Mouse (Mus musculus) R1 (cell line): Measurements from ENCODE around the gene Chrna1.

Experiments used
- DNase-seq: peaks from one replicate; pipeline ENCODE4 v3.0.0-alpha.2; 2018; ENCODE audit warnings: low read depth, low spot score

Chrna1 gene

DNA sequence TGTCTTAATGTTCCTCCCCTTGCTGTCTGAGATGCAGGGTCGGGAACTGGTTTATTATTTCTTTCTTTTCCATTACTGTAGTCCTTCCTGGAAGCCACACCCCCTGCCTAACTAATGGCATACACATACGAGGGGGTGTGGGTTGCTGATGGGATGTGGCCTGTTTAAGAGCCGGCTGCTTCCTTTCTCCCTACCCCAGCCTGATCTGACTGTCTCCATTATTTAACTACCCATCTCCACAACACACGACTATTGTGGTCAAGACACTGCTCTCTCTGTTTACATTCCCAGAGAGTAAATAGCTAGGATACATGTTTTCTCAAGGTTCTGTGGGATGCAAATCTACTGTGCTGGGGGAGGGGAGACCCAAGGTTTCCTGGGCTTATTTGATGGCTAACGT is 58.4 kb downstream of the Chrna1 start:
- no peak for DNase-seq

DNA sequence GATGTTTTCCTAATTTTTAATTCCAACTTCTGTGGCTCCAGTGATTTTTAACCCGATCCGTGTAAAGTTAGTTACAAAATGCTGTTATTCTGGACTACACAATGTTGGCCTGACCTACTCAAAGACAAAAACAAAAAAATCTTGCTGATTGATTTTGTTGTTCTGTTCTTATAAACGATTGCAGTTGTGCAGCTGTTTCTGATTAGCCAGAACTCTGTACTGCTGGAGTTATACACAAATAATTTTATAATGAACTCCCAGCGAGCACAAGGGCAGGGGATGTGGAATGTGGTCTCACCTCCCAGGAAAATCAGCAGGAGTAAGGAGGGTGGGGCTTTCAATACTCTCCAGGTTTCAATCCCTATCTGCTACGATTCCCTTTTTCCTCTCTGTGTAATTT is 61.2 kb downstream of the Chrna1 start:
- peak; percentile 35 for DNase-seq

DNA sequence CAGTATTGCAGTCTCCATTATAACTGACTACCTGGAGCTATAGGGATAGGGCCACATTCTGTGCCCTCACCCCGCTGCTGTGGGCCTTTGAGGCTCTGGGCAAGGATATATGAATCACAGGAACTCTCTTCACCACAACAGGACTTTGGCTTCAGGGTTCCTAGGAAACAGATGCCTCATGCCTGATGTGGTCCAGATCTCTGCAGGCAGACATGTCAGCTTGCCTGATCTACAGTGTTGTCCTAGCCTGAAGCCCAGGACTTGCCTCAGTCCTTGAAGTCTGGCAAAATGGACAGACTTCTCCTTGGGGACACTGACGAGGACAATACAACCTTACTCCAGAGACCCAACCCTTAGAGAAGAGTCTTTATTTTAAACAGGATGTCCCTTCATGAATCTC is 61.8 kb downstream of the Chrna1 start:
- DNase-seq: no peak

GRCm38 (mm10) chr2:73514178-73514577 is 66.0 kb downstream of the Chrna1 start:
- peak; percentile 64 for DNase-seq
